Mouse (Mus musculus): ENCODE measurements around the gene Zfp664. TPM values are rescaled to one million over a fixed set of nuclear protein-coding genes. Genes with fewer than 3 reads are reported as not detected.

Gene Zfp664
- polyA plus RNA-seq, 1 experiment: 24.7 TPM

DNA sequence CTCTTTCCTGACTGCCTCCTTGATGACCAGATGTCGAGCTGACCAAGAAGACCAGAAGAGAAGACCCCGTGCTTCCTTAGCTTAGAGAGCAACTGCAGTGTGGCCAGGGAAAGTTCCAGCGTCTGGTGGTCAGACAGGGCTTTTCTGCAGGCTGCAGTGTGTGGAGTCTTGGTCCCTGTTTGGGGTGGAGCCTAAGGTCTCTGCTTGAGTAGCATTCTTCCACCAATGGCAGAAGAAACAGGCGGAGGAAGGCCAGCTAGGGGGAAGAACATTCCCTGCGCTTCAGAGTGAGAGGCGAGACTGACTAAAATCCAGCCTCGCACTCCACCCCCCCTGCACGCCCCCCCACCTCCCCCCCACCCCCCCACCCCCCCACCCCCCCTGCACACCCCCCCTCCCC lies 33.6 kb downstream of the Zfp664 start:
- no peak for TF ChIP-seq POLR2A (IDR thresholded peaks at IDR 0.05; ENCODE audit: borderline replicate concordance, low read depth, low read length)
- no peak for TF ChIP-seq CTCF (IDR thresholded peaks at IDR 0.05; ENCODE audit: low read depth, low read length)

DNA sequence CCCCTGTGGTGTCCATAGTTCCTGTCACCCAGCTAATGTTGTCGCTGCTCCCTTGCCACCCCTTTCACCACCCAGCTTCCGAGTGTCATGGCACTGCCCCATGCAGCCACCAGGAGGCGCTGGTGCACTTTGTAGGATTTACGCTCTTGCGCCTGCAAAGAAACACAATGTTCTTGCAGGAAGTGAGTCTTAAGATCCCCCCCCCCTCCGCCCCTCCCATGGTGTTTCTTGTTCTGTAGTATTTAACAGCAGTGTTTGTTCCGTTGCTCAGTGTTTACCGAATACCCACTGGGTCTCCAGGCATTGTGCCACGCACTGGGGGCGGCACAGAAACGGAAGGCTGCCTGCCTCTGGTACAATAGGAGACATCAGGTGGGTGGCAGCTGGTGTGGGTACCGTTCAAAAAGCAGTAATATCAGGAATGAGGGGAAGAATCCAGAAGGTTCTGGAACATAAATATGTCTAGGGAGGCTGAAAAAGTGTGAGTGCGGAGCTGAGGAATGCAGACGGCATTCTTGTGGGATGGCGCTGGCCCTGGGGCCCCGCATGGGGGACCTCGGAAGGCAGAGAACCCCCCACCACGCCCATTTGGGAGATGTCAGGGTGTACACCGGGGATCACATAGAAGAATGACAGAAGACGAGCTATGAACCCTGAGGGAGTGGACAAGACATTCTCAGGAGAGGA lies 37.6 kb downstream of the Zfp664 start:
- Histone ChIP-seq H3K27ac (ENCODE audit: insufficient read depth, low read depth, low read length) (no peak overlapping the region), H3K4me1 (ENCODE audit: control insufficient read depth, insufficient read depth, low read length) (peaks cover 6% of the 10 kb centered on the region; the same call in 1 of the 2 replicates), H3K4me3 (ENCODE audit: insufficient read depth, low read length) (no peak overlapping the region)
- peak; percentile 96 for TF ChIP-seq CTCF (IDR thresholded peaks at IDR 0.05; ENCODE audit: low read depth, low read length)
- TF ChIP-seq POLR2A (IDR thresholded peaks at IDR 0.05; ENCODE audit: borderline replicate concordance, low read depth, low read length): no peak

More for the DNA sequence above, 33.6 kb downstream of the Zfp664 start:
- H3K4me3 ChIP-seq (ENCODE audit: insufficient read depth, low read length): no peak overlapping the region
- H3K4me1 ChIP-seq (ENCODE audit: control insufficient read depth, insufficient read depth, low read length): peaks cover 6% of the 10 kb centered on the region; the same call in 1 of the 2 replicates
- H3K27ac ChIP-seq (ENCODE audit: insufficient read depth, low read depth, low read length): no peak overlapping the region

- peaks cover 6% of the 10 kb centered on the region; the same call in 1 of the 2 replicates for H3K4me1 ChIP-seq (ENCODE audit: control insufficient read depth, insufficient read depth, low read length)
- H3K27ac ChIP-seq (ENCODE audit: insufficient read depth, low read depth, low read length): no peak overlapping the region
- TF ChIP-seq POLR2A (IDR thresholded peaks at IDR 0.05; ENCODE audit: borderline replicate concordance, low read depth, low read length) (no peak), CTCF (IDR thresholded peaks at IDR 0.05; ENCODE audit: low read depth, low read length) (no peak)
- H3K4me3 ChIP-seq (ENCODE audit: insufficient read depth, low read length): no peak overlapping the region
Observed at GRCm38 (mm10) chr5:124900738-124901490, 38.4 kb downstream of the Zfp664 start.

- no peak overlapping the region for H3K4me3 ChIP-seq (ENCODE audit: insufficient read depth, low read length)
- TF ChIP-seq CTCF (IDR thresholded peaks at IDR 0.05; ENCODE audit: low read depth, low read length) (no peak), POLR2A (IDR thresholded peaks at IDR 0.05; ENCODE audit: borderline replicate concordance, low read depth, low read length) (no peak)
- H3K4me1 ChIP-seq (ENCODE audit: control insufficient read depth, insufficient read depth, low read length): peaks cover 6% of the 10 kb centered on the region; the same call in 1 of the 2 replicates
- H3K27ac ChIP-seq (ENCODE audit: insufficient read depth, low read depth, low read length): no peak overlapping the region
Observed at GRCm38 (mm10) chr5:124901675-124902074, 39.2 kb downstream of the Zfp664 start.

- H3K4me1 ChIP-seq (ENCODE audit: control insufficient read depth, insufficient read depth, low read length): peaks cover 6% of the 10 kb centered on the region; the same call in 1 of the 2 replicates
- no peak overlapping the region for H3K27ac ChIP-seq (ENCODE audit: insufficient read depth, low read depth, low read length)
- TF ChIP-seq POLR2A (IDR thresholded peaks at IDR 0.05; ENCODE audit: borderline replicate concordance, low read depth, low read length) (no peak), CTCF (IDR thresholded peaks at IDR 0.05; ENCODE audit: low read depth, low read length) (no peak)
- H3K4me3 ChIP-seq (ENCODE audit: insufficient read depth, low read length): no peak overlapping the region
Observed at GRCm38 (mm10) chr5:124902195-124902594, 39.7 kb downstream of the Zfp664 start.

DNA sequence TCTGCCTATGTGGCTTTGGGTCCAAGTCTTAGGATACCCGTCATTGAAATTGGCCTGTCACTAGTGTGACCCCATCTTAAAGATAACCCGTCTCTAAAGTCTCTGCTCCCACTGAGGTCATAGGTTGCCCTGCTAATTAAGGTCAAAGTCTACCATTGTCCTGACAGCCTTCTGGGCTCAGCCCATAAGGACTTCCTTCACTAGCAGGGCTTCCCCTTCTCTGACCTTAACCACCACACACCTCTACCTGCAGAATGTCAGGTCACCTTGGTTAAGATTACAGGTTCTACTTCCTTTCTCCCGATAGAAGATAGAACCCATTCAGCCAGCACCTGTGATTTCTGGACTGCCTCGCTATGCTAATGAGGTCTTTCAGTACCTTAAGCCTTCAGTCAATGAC lies 41.4 kb downstream of the Zfp664 start:
- TF ChIP-seq CTCF (IDR thresholded peaks at IDR 0.05; ENCODE audit: low read depth, low read length) (no peak), POLR2A (IDR thresholded peaks at IDR 0.05; ENCODE audit: borderline replicate concordance, low read depth, low read length) (no peak)

GRCm38 (mm10) chr5:124906890-124907289 lies 44.4 kb downstream of the Zfp664 start:
- H3K27ac ChIP-seq (ENCODE audit: insufficient read depth, low read depth, low read length): no peak overlapping the region
- TF ChIP-seq CTCF (IDR thresholded peaks at IDR 0.05; ENCODE audit: low read depth, low read length): no peak
- no peak for TF ChIP-seq POLR2A (IDR thresholded peaks at IDR 0.05; ENCODE audit: borderline replicate concordance, low read depth, low read length)
- no peak overlapping the region for H3K4me3 ChIP-seq (ENCODE audit: insufficient read depth, low read length)
- H3K4me1 ChIP-seq (ENCODE audit: control insufficient read depth, insufficient read depth, low read length): no peaks in the 10 kb centered on the region

More for the DNA sequence above, 41.4 kb downstream of the Zfp664 start:
- Histone ChIP-seq H3K27ac (ENCODE audit: insufficient read depth, low read depth, low read length) (no peak overlapping the region), H3K4me1 (ENCODE audit: control insufficient read depth, insufficient read depth, low read length) (peaks cover 2% of the 10 kb centered on the region; the same call in 1 of the 2 replicates), H3K4me3 (ENCODE audit: insufficient read depth, low read length) (no peak overlapping the region)

DNA sequence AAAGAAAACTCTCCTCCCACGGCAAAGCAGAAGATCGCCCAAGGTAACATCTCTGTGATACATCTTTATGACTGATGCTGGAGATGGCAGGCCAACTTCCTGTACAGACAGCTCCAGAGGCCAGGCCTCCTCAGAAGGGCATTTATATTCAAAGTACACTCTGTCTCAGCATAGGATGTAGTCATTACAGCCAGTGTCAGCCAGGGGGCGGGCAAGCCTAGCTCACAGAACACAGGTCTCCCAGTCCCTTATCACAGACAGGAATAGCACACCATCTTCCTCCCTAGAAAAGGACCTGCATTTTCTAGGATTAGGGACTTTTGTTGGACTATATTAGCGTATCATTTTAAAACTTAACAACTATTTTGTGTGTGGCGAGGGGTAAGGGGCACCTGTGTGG lies 46.4 kb downstream of the Zfp664 start:
- TF ChIP-seq POLR2A (IDR thresholded peaks at IDR 0.05; ENCODE audit: borderline replicate concordance, low read depth, low read length) (no peak), CTCF (IDR thresholded peaks at IDR 0.05; ENCODE audit: low read depth, low read length) (peak; percentile 56)

GRCm38 (mm10) chr5:124912276-124912675 lies 49.8 kb downstream of the Zfp664 start:
- no peak overlapping the region for H3K4me3 ChIP-seq (ENCODE audit: insufficient read depth, low read length)
- no peaks in the 10 kb centered on the region for H3K4me1 ChIP-seq (ENCODE audit: control insufficient read depth, insufficient read depth, low read length)
- TF ChIP-seq POLR2A (IDR thresholded peaks at IDR 0.05; ENCODE audit: borderline replicate concordance, low read depth, low read length) (no peak), CTCF (IDR thresholded peaks at IDR 0.05; ENCODE audit: low read depth, low read length) (no peak)
- H3K27ac ChIP-seq (ENCODE audit: insufficient read depth, low read depth, low read length): no peak overlapping the region

More for the DNA sequence above, 46.4 kb downstream of the Zfp664 start:
- H3K4me1 ChIP-seq (ENCODE audit: control insufficient read depth, insufficient read depth, low read length): no peaks in the 10 kb centered on the region
- H3K4me3 ChIP-seq (ENCODE audit: insufficient read depth, low read length): no peak overlapping the region
- H3K27ac ChIP-seq (ENCODE audit: insufficient read depth, low read depth, low read length): no peak overlapping the region

All from bone marrow macrophage, adult 2 months (primary cell).